Mouse (Mus musculus): ENCODE measurements around the gene Ppp1r13b. TPM values are rescaled to one million over a fixed set of nuclear protein-coding genes. Genes with fewer than 3 reads are reported as not detected.

Ppp1r13b gene
- polyA plus RNA-seq, 1 experiment from 2014 or later = 12.3 TPM

- Histone ChIP-seq H3K9ac (no peak overlapping the region), H3K4me3 (no peak overlapping the region), H3K27ac (no peak overlapping the region), H3K4me2 (no peak overlapping the region), H3K9me3 (no peaks in the 10 kb centered on the region), H3K36me3 (no peaks in the 10 kb centered on the region), H3K27me3 (peaks cover 21% of the 10 kb centered on the region), H3K4me1 (peaks cover 16% of the 10 kb centered on the region)
- ATAC-seq (ENCODE audit: insufficient number of reproducible peaks, insufficient read depth, low FRiP score, low TSS enrichment, low read depth) = no peak
- WGBS = 39% methylated on average over 3 of the region's 3 CpGs
Measured at GRCm38 (mm10) chr12:111914031-111914430, 6.1 kb upstream of the Ppp1r13b start.

- WGBS = 83% methylated on average over 7 of the region's 7 CpGs
- no peak overlapping the region for H3K27ac ChIP-seq
- no peaks in the 10 kb centered on the region for H3K36me3 ChIP-seq
- no peak overlapping the region for H3K9ac ChIP-seq
- ATAC-seq (ENCODE audit: insufficient number of reproducible peaks, insufficient read depth, low FRiP score, low TSS enrichment, low read depth) = no peak
- no peak overlapping the region for H3K4me3 ChIP-seq
- H3K4me2 ChIP-seq = no peak overlapping the region
- H3K9me3 ChIP-seq = no peaks in the 10 kb centered on the region
- peaks cover 23% of the 10 kb centered on the region for H3K27me3 ChIP-seq
- H3K4me1 ChIP-seq = peaks cover 23% of the 10 kb centered on the region
Measured at GRCm38 (mm10) chr12:111912802-111913201, 4.9 kb upstream of the Ppp1r13b start.

GRCm38 (mm10) chr12:111911796-111912195 is 3.9 kb upstream of the Ppp1r13b start:
- Histone ChIP-seq H3K9me3 (no peaks in the 10 kb centered on the region), H3K9ac (no peak overlapping the region), H3K36me3 (no peaks in the 10 kb centered on the region), H3K4me1 (peaks cover 20% of the 10 kb centered on the region), H3K27ac (no peak overlapping the region), H3K4me2 (no peak overlapping the region), H3K4me3 (no peak overlapping the region), H3K27me3 (peaks cover 23% of the 10 kb centered on the region)
- WGBS = 92% methylated on average over 2 of the region's 2 CpGs
- no peak for ATAC-seq (ENCODE audit: insufficient number of reproducible peaks, insufficient read depth, low FRiP score, low TSS enrichment, low read depth)

GRCm38 (mm10) chr12:111911171-111911760 is 3.4 kb upstream of the Ppp1r13b start:
- Histone ChIP-seq H3K27ac (no peak overlapping the region), H3K36me3 (no peaks in the 10 kb centered on the region), H3K4me2 (no peak overlapping the region), H3K9ac (no peak overlapping the region), H3K9me3 (no peaks in the 10 kb centered on the region), H3K4me3 (no peak overlapping the region), H3K4me1 (peaks cover 18% of the 10 kb centered on the region), H3K27me3 (peaks cover 25% of the 10 kb centered on the region)
- no peak for ATAC-seq (ENCODE audit: insufficient number of reproducible peaks, insufficient read depth, low FRiP score, low TSS enrichment, low read depth)
- WGBS = 70% methylated on average over 15 of the region's 15 CpGs

- H3K9me3 ChIP-seq = no peaks in the 10 kb centered on the region
- peak overlapping the region; percentile 83 for H3K4me3 ChIP-seq
- H3K36me3 ChIP-seq = no peaks in the 10 kb centered on the region
- WGBS = 67% methylated on average over 11 of the region's 11 CpGs
- peaks cover 17% of the 10 kb centered on the region for H3K4me1 ChIP-seq
- no peak overlapping the region for H3K27ac ChIP-seq
- peaks cover 32% of the 10 kb centered on the region for H3K27me3 ChIP-seq
- H3K4me2 ChIP-seq = peak overlapping the region; percentile 90
- no peak for ATAC-seq (ENCODE audit: insufficient number of reproducible peaks, insufficient read depth, low FRiP score, low TSS enrichment, low read depth)
- peak overlapping the region; percentile 85; the same call in 1 of the 2 replicates for H3K9ac ChIP-seq
Measured at GRCm38 (mm10) chr12:111908997-111909550, 1.2 kb upstream of the Ppp1r13b start.

GRCm38 (mm10) chr12:111907421-111907891 is 454 bp downstream of the Ppp1r13b start:
- peaks cover 32% of the 10 kb centered on the region for H3K27me3 ChIP-seq
- H3K4me2 ChIP-seq = peak overlapping the region; percentile 90
- H3K4me1 ChIP-seq = peaks cover 17% of the 10 kb centered on the region
- WGBS = 0% methylated on average over 40 of the region's 63 CpGs
- H3K9ac ChIP-seq = peak overlapping the region; percentile 85
- ATAC-seq (ENCODE audit: insufficient number of reproducible peaks, insufficient read depth, low FRiP score, low TSS enrichment, low read depth) = peak; percentile 59; the same call in 1 of the 2 replicates
- H3K9me3 ChIP-seq = no peaks in the 10 kb centered on the region
- H3K36me3 ChIP-seq = no peaks in the 10 kb centered on the region
- peak overlapping the region; percentile 84 for H3K27ac ChIP-seq
- H3K4me3 ChIP-seq = peak overlapping the region; percentile 83

GRCm38 (mm10) chr12:111906309-111906875 is 1.5 kb downstream of the Ppp1r13b start:
- Histone ChIP-seq H3K9me3 (no peaks in the 10 kb centered on the region), H3K27ac (no peak overlapping the region), H3K36me3 (no peaks in the 10 kb centered on the region), H3K27me3 (peaks cover 32% of the 10 kb centered on the region), H3K9ac (0 out of 2 replicates have a peak overlapping the region, but pooled peaks have one; percentile 85), H3K4me2 (peak overlapping the region; percentile 90), H3K4me1 (peaks cover 17% of the 10 kb centered on the region), H3K4me3 (peak overlapping the region; percentile 83)
- no peak for ATAC-seq (ENCODE audit: insufficient number of reproducible peaks, insufficient read depth, low FRiP score, low TSS enrichment, low read depth)
- WGBS = 58% methylated on average over 5 of the region's 5 CpGs

GRCm38 (mm10) chr12:111902488-111902887 is 5.4 kb downstream of the Ppp1r13b start:
- H3K36me3 ChIP-seq = no peaks in the 10 kb centered on the region
- H3K9ac ChIP-seq = no peak overlapping the region
- no peaks in the 10 kb centered on the region for H3K9me3 ChIP-seq
- peaks cover 13% of the 10 kb centered on the region for H3K4me1 ChIP-seq
- H3K4me3 ChIP-seq = no peak overlapping the region
- H3K4me2 ChIP-seq = no peak overlapping the region
- H3K27ac ChIP-seq = no peak overlapping the region
- H3K27me3 ChIP-seq = peaks cover 9% of the 10 kb centered on the region; the same call in 1 of the 2 replicates
- WGBS = 64% methylated on average over 7 of the region's 7 CpGs
- no peak for ATAC-seq (ENCODE audit: insufficient number of reproducible peaks, insufficient read depth, low FRiP score, low TSS enrichment, low read depth)

GRCm38 (mm10) chr12:111901105-111901875 is 6.6 kb downstream of the Ppp1r13b start:
- H3K9ac ChIP-seq = no peak overlapping the region
- WGBS = 72% methylated on average over 12 of the region's 12 CpGs
- H3K4me2 ChIP-seq = no peak overlapping the region
- ATAC-seq (ENCODE audit: insufficient number of reproducible peaks, insufficient read depth, low FRiP score, low TSS enrichment, low read depth) = no peak
- H3K9me3 ChIP-seq = no peaks in the 10 kb centered on the region
- H3K4me3 ChIP-seq = no peak overlapping the region
- H3K4me1 ChIP-seq = peaks cover 10% of the 10 kb centered on the region
- H3K27ac ChIP-seq = no peak overlapping the region
- H3K36me3 ChIP-seq = no peaks in the 10 kb centered on the region
- peaks cover 6% of the 10 kb centered on the region; the same call in 1 of the 2 replicates for H3K27me3 ChIP-seq

- H3K27ac ChIP-seq = no peak overlapping the region
- H3K4me1 ChIP-seq = peaks cover 13% of the 10 kb centered on the region
- H3K27me3 ChIP-seq = no peaks in the 10 kb centered on the region
- H3K9me3 ChIP-seq = no peaks in the 10 kb centered on the region
- no peaks in the 10 kb centered on the region for H3K36me3 ChIP-seq
- H3K4me3 ChIP-seq = no peak overlapping the region
- no peak for ATAC-seq (ENCODE audit: insufficient number of reproducible peaks, insufficient read depth, low FRiP score, low TSS enrichment, low read depth)
- no peak overlapping the region for H3K4me2 ChIP-seq
- H3K9ac ChIP-seq = no peak overlapping the region
- 70% methylated on average over 5 of the region's 5 CpGs for WGBS
Measured at GRCm38 (mm10) chr12:111899646-111900045, 8.3 kb downstream of the Ppp1r13b start.

- Histone ChIP-seq H3K36me3 (no peaks in the 10 kb centered on the region), H3K4me3 (no peak overlapping the region), H3K9me3 (no peaks in the 10 kb centered on the region), H3K4me1 (peaks cover 16% of the 10 kb centered on the region), H3K4me2 (no peak overlapping the region), H3K27me3 (no peaks in the 10 kb centered on the region), H3K27ac (no peak overlapping the region), H3K9ac (no peak overlapping the region)
- ATAC-seq (ENCODE audit: insufficient number of reproducible peaks, insufficient read depth, low FRiP score, low TSS enrichment, low read depth) = no peak
- WGBS = 76% methylated on average over 9 of the region's 9 CpGs
Measured at GRCm38 (mm10) chr12:111898686-111899085, 9.2 kb downstream of the Ppp1r13b start.
